Mouse (Mus musculus): ENCODE results near the gene Qrsl1.

Qrsl1 gene

GRCm38 (mm10) chr10:43870752-43871151, 30.8 kb downstream of the Qrsl1 start:
- peak; percentile 64 to 77 for DNase-seq

GRCm38 (mm10) chr10:43856351-43856750, 45.2 kb downstream of the Qrsl1 start:
- no peak for DNase-seq

GRCm38 (mm10) chr10:43855916-43856315, 45.6 kb downstream of the Qrsl1 start:
- DNase-seq: no peak

GRCm38 (mm10) chr10:43851898-43852297, 49.6 kb downstream of the Qrsl1 start:
- no peak for DNase-seq

GRCm38 (mm10) chr10:43849478-43849877, 52.1 kb downstream of the Qrsl1 start:
- no peak for DNase-seq

GRCm38 (mm10) chr10:43846141-43846622, 55.4 kb downstream of the Qrsl1 start:
- no peak for DNase-seq

- no peak for DNase-seq
These were observed 56.1 kb downstream of the Qrsl1 start for GRCm38 (mm10) chr10:43845442-43845841.

- DNase-seq: no peak
These were observed 60.1 kb downstream of the Qrsl1 start for GRCm38 (mm10) chr10:43841441-43841840.

DNA sequence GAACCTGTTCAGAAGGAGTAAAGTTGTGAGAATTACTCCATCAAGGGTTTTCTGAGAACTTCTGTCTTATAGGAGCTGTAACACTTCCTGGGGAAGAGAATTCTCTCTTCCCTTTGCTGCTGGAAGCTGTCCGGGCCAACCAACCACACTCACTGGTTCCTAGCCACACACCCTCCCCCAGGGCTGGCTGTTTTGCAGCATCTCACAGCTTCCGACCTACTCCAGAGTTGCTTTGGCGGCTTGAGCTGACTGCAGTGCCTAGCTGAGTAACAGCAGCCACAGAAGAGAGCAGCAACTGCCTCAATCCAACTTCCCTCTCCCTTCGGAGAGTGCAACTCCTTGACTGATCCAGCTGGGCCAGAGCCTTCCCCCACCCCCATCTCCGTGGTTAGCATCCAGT, 68.7 kb downstream of the Qrsl1 start:
- DNase-seq: peak; percentile 30 to 34

DNA sequence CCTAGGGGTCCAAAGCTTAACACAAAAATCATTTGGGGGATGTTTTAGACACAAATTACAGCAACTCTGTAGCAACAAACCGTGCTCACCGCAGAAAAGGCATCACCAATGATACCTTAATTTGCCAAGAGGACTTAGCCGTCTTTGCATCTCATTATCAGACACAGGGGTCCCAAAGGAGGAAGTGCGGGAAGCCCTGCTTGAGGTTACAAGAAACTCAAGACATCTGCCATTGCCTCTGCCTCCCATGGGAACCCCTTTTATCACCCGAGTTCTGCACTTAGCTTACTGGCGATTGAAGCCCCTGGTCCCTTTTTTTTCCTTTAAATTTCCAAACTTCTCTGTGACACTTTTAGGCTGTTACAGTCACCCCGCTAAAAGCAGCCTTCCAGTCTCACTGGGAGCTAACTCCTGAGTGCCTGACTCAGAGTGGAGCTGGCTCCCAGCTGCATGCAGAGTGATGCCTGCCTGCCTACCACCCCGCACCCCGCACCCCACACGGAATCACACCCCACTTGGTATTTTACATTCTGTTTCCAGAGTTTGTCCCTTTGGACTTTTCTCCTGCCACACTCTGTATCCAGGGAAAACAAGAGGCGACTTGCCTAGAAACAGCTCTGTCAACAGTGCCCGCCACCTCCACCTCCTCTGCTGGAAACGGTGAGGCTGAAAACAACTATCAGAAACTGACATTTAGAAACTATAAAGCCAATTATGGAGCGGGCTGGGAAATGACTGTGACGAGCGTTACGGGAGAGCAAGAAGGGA, 71.1 kb downstream of the Qrsl1 start:
- DNase-seq: no peak

GRCm38 (mm10) chr10:43828686-43829015, 72.9 kb downstream of the Qrsl1 start:
- no peak for DNase-seq

DNA sequence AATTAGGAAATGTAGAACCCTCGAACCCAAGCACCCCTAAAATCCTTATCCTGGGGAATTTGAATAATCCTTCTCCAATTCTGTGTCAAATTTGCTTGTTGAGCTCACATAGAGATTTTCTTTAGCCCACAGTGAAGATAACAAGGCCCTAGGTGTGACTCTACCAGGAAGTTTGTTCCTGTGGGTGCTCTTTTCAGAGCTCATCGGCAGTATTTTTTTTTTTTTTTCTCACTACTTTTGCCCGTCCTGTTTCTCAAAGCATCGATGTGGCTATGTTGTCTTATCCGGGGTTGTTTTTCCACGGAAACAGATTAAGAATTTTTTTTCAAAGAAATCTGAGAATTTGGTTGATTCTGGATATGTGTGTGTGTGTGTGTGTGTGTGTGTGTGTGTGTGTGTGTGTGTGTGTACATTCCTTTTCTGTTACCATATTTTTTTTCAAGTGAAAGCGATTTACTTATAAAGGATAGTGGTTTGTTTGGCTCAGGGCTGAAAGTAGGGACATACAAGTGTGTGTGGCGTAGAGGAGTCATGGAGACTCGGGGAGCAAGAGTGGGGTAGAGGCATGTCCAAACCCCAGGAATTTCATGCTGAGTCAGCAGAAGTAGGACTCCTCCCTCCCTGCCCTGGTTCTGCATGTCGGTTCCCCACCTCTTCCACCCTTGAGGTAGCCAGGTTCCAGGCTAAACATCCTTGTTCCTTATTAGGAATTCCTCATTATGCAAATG, 73.4 kb downstream of the Qrsl1 start:
- DNase-seq: no peak

GRCm38 (mm10) chr10:43826773-43827621, 74.5 kb downstream of the Qrsl1 start:
- DNase-seq: peak; percentile 5 to 21

DNA sequence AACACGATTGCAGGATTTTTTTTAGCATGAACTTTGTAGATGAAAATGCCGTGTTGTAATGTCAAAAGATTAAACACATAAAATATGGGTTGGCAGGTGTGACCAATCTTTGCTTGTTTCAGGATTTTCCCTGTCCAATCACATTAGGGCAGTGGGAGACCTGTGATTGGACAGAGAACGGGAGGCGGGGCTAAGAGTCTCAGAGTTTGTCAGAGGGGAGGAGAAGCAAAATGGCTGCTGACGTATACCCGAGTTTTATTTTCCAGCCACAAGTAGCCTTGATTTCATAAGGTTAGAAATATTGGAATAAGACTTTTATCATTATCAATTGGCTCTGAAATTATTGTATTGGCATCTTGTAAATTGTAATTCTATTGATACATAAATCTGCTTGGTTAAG, 75.8 kb downstream of the Qrsl1 start:
- no peak for DNase-seq

- no peak for DNase-seq
These were observed 76.8 kb downstream of the Qrsl1 start for GRCm38 (mm10) chr10:43824713-43825112.

All from cerebellum, postnatal 10 days (tissue).